Mouse (Mus musculus) embryo, embryonic 11.5 days (tissue): ENCODE data around the gene Gm20388.

Experiments used
- DNase-seq: peaks from one replicate; pipeline ENCODE4 v3.0.0-alpha.2; 2012; ENCODE audit warnings: low read depth, low spot score

Gm20388 gene

DNA sequence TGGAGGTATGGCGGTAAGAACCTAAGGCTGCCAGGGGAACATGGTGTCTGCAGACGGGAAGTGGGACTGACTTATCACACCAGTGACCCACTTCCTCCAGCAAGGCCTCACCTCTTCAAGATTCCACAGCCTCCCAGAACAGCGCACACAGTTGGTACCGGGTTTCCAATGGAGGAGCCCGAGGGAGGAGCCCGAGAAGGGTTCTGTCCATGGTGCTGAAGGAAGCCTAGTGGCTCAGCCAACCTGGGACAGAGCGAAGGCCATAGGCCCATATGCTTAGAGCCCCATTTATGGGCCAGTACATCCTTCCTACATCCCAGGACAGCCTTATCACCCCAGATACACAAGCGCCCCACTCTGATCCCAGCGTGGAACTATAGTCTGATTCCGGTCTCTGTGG, 1850.8 kb downstream of the Gm20388 start:
- DNase-seq, result peak; percentile 60

- DNase-seq, result no peak
Observed at GRCm38 (mm10) chr8:121762999-121763699, 1852.5 kb downstream of the Gm20388 start.

- no peak for DNase-seq
Observed at GRCm38 (mm10) chr8:121763700-121764013, 1853.0 kb downstream of the Gm20388 start.

GRCm38 (mm10) chr8:121765594-121766138, 1855.0 kb downstream of the Gm20388 start:
- no peak for DNase-seq

- no peak for DNase-seq
Observed at GRCm38 (mm10) chr8:121769095-121769494, 1858.5 kb downstream of the Gm20388 start.

DNA sequence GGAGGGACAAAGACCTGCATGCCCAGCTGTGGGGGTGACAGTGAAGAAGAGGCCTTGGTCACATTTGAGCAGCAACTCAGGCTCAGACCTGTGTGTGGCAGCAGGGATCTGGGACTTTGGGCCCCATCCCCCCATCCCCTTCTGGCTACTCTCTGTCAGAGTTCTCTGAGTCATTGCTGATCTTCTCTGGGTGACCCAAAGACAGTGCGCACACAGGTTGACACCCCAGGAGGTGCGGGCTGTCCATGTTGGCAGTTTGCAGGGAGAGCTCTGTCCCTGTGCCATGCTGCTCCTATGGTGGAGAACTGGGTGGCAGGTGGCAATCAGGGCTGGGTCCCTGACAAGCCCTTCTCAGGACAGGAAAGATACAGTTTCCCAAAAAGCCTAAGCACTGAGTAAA, 1859.0 kb downstream of the Gm20388 start:
- no peak for DNase-seq

- DNase-seq, result peak; percentile 24
Observed at GRCm38 (mm10) chr8:121770845-121771752, 1860.5 kb downstream of the Gm20388 start.

- no peak for DNase-seq
Observed at GRCm38 (mm10) chr8:121773876-121774275, 1863.2 kb downstream of the Gm20388 start.

- no peak for DNase-seq
Observed at GRCm38 (mm10) chr8:121782493-121782892, 1871.9 kb downstream of the Gm20388 start.

- DNase-seq, result no peak
Observed at GRCm38 (mm10) chr8:121786542-121786941, 1875.9 kb downstream of the Gm20388 start.

DNA sequence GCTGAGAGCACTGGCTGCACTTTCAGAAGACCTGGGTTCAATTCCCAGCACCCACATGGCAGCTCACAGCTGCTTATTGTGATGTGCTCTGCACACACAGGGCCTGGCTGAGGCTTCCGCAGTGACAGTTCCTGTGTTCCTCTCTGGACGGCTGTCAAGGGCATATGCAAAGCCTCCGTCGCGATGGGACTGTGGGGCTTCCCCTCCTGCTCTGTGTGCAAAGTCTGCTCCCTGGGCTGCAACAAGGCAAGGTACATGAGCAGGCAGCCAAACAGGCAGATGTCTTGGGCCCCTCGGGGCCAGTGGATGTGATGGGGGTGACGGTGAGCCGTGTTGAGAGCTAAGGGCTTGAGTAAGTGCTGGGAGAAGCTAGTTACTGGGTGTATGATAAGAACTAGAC, 1878.1 kb downstream of the Gm20388 start:
- no peak for DNase-seq

- DNase-seq, result no peak
Observed at GRCm38 (mm10) chr8:121792159-121792558, 1881.5 kb downstream of the Gm20388 start.

DNA sequence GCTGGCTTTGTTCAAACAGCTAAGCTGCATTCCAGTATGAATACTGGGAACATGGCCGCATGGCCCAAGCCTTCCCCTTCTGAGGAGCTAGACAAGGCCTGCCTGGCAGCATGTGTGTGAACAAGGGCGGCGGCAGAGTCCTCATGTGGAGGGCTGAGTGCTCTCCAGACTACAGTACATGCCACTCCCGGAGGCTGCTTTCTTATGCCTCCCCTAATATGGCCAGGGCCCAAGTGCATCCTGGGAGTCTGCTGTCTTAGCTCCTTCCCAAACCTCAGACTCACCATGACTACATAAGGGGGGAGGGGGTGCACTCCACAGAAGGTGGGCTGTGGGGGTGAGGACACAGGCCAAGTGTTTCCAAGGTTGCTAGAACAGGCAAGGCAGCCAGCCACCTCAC, 1882.0 kb downstream of the Gm20388 start:
- no peak for DNase-seq

DNA sequence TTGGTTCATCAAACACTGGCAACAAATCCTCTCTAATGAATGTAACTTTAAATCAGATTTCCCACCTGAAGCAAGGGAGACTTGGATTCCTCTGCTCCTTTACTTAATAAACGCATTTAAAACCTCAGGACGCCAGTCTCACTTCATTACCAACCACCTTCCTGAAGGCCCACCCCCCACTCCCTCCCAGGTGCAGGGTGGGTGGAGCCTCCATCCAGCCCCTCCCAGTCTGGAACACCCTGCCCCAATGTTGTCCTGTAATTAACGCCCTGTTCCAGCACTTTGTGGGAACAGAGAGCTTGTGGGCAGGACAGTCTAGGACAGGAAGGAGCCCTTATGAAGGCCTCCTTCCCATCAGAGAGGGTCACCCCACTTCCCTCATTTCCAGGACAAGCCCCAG, 1883.5 kb downstream of the Gm20388 start:
- DNase-seq, result no peak

GRCm38 (mm10) chr8:121795461-121795860, 1884.8 kb downstream of the Gm20388 start:
- no peak for DNase-seq

- no peak for DNase-seq
Observed at GRCm38 (mm10) chr8:121796406-121796805, 1885.8 kb downstream of the Gm20388 start.

GRCm38 (mm10) chr8:121798401-121798800, 1887.8 kb downstream of the Gm20388 start:
- no peak for DNase-seq

DNA sequence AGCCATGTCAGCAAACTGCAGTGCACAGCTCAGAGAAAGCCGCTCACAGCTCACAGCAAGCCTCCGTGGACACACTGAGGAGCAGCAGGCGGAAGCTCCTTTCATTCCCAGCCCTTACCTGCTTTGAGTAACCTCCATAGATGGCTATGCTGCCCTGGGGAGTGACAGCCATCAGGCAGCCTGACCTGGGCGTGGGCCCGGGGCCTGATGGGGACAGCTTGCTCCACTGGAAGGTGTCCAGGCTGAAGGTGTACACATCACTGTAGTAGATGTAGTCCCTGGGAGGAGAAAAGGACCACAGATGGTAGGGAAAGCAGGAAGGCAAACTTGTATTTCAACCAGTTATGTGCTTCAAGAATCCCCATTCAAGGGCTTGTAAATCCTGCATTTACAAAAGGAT, 1894.2 kb downstream of the Gm20388 start:
- no peak for DNase-seq

DNA sequence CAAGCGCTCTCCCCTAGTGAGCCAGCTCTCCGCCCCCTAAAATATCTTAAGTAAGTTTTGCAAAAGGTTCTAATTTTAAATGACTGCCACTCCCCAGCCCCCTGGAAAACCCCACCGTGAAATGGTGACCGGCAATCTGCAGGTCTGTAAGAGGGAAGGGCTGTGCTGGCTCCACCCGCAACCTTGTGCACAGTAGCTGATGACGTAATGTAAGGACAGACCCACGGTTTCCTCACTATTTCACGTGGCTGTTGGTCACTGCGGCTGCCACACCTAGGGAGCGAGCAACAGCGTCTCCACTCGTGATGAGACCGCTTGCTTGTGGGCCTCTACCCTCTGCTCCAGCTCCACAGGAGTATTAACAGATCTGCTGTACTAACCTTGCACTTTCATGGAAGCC, 1895.5 kb downstream of the Gm20388 start:
- no peak for DNase-seq

DNA sequence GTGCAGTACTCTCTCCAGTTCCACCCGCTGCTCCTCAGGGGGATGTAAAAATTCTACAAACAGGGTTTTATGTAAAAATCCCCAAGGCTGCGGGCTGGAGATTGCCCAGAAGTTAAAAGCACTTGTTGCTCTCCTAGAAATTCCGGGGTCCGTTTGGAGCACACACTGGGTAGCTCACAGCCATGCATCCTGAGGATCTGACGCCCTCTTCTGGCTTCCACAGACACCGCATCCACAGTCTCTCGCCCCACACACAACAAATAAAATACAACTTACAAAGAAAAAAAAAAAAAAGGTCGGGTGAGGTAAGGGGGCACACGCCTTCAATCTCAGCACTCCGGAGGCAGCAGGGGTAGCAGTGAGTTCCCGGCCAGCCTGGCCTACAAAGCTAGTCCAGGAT, 1897.4 kb downstream of the Gm20388 start:
- DNase-seq, result no peak

DNA sequence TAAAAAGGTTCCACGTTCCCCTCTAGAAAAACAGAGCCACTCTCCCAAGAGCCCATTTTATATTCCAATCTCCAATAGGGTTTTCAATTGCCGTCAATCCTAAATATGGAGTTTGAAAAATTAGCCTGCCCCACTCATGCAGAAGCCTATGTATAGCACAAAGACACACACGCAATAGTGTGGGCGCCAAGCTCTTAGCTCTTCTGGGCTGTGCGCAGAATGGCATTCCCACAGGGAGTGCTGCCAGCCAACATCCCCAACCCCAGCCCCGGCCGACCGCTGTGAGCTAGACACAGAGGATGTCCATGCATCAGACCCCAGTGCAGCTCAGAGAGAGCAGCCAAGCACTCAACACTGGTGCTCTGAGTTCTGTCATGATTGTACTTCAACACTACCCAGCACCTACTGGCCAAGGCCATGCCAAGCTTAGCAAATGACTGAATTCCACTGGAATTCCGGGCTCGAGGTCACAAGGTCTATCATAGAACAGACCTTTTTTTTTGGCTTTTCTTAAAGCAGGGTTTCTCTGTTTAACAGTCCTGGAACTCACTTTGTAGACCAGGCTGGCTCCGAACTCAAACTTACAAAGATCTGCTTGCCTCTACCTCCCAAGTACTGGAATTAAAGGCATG, 1899.0 kb downstream of the Gm20388 start:
- DNase-seq, result no peak

GRCm38 (mm10) chr8:121811502-121811901, 1900.9 kb downstream of the Gm20388 start:
- no peak for DNase-seq
